Mouse (Mus musculus): ENCODE measurements around the gene Taf15.

Taf15 gene

DNA sequence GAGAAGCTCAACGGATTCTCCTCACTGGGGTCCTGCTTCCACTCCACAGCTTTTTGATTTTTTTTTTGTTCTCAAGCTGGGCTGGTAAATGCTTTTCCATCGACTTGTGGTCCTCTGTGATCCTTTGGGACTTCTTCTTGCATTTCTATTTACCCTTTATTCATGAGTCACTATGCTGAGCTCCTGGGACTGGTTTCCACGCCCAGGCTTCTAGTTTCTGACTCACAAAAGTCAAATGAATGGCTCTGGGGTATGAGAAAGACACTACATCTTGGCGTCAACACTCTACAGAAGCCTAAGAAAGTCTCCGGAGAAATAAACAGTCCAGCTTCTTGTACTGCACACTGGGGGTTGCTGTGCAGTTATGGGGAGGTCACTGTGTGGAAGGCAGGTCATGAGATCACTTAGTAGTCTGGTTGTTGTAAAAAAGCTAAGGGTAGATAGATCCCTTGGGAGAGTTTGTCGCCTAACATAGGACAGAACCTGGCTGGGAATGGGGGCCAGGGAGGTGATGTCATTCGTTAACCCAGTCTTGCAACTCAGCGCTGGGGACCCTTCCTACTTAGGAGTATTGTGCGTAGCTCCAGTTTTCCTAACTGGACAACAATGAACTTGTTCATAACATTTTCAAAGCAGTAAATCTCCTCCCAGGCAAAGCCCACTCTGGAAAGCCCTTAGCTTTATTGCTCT, 14.8 kb upstream of the Taf15 start:
- no peak for DNase-seq (ENCODE audit: low spot score)

DNA sequence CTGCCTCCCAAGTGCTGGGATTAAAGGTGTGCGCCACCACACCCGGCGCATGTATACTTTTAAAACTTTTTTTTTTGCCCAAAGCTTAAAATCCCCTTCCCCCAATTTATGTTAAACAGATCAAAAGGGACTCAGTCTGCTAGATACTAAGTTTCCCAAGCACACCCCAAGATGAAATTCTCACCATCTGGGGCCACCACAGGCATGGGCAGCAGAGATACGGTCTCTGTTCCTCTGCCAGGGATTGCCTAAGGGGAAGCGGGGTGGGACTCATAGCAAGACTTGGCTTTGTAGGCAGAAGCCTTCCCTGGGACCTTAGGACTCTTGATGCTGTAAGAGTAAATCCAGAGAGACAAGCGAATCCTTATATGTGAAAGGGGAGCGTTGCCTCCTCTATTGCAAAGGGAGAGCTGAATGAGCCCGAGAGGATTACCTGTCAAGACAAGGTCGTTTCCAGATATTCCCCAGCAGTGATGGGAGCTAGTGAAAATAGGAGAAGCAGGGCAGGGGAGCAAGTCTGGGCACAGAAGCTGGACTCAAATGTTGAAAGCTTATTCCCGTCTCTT, 11.3 kb upstream of the Taf15 start:
- peak; percentile 21 for DNase-seq (ENCODE audit: low spot score)

DNA sequence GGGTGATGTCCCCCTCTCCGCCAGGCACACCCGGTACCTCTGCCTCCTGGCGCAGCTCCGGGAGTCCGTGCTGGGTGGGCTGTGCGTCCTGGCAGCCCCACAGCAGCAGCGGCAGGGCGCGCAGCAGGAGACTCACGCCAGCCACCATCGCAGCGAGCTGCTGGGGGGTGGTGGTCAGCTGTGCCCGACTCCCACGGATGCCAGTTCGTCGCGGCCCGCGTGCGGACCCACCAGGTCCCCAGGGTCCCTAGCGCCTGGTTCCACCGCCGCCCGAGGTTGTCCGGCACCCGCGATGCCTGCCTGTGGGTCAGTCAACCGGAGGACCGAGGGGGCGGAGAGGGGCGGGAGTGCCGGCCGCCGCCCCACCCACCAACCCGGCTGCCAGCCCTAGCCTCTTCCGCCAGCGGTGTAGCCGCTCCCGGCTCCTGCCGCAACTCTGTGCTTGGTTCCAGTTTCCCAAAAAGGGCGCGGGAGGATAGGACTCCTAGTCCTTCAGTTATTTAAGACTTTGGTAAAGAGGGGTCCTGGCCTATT, 10.1 kb upstream of the Taf15 start, which contains the start of gene Mmp28:
Gene Mmp28 (minus strand): TSS at position 361 of the 534 bp plus-strand sequence.
- DNase-seq (ENCODE audit: low spot score) = peak; percentile 69

- no peak for DNase-seq (ENCODE audit: low spot score)
Measured at GRCm38 (mm10) chr11:83465976-83466375, 6.9 kb upstream of the Taf15 start.

- DNase-seq (ENCODE audit: low spot score) = peak; percentile 70
Measured at GRCm38 (mm10) chr11:83467120-83467652, 5.7 kb upstream of the Taf15 start.

GRCm38 (mm10) chr11:83468765-83469164, 4.1 kb upstream of the Taf15 start:
- DNase-seq (ENCODE audit: low spot score) = no peak

- no peak for DNase-seq (ENCODE audit: low spot score)
Measured at GRCm38 (mm10) chr11:83471766-83472165, 1.1 kb upstream of the Taf15 start.

DNA sequence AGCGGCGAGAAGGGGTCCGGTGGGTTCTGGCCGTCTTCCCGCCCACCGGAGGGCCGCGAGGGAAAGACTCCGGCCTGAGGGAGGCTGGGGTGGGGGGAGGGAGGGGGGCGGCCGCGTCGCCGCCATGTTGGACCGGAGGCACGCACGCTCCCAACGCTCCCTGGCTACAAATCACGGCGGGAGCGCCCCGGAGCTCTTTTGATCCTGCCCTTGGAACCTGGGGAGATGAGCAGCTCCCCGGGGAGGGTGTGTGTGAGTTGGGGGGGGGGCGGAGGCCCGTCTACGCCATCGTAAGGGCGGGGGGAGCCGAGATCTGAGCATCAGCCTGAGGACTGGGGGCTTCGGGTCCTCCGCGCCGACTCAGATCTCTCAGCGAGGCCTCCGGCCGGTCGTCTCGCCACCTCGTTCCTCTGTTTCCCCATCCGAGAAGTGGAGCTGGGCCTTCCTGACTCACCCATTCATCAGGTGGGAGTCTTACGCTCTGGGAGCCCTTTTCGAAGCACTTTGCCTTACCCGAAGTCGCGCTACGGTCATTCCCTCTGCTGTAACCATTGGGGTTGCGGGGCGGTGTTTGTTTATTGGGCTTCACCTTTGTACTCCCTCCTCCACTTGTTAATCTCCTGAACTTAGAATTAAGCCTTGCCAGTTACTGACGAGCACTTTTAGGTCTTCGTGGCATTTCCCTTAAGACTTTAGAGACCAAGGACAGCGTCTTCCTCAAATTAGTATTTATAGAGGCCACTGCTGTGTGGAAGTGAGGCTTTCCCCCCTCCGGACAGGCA, 540 bp downstream of the Taf15 start:
- no peak for DNase-seq (ENCODE audit: low spot score)

DNA sequence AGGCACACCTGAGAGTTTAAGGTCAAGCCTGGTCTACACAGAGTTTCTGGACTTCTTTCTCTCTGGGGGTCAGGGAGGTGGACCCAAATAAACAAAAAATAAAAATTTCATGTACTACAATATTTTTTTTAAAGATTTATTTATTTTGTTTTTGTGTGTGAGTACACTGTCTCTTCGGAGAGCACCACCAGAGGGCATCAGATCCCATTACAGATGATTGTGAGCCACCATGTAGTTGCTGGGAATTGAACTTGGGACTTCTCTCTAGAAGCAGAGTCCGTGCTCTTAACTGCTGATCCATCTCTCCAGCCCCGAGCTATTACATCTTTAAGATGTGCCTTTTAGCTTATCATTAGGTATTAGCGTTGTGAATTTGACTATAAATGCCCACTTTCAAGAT, 18.6 kb downstream of the Taf15 start:
- DNase-seq (ENCODE audit: low spot score) = no peak

- no peak for DNase-seq (ENCODE audit: low spot score)
Measured at GRCm38 (mm10) chr11:83495571-83495970, 22.7 kb downstream of the Taf15 start.

GRCm38 (mm10) chr11:83504308-83504707, 31.4 kb downstream of the Taf15 start:
- no peak for DNase-seq (ENCODE audit: low spot score)

DNA sequence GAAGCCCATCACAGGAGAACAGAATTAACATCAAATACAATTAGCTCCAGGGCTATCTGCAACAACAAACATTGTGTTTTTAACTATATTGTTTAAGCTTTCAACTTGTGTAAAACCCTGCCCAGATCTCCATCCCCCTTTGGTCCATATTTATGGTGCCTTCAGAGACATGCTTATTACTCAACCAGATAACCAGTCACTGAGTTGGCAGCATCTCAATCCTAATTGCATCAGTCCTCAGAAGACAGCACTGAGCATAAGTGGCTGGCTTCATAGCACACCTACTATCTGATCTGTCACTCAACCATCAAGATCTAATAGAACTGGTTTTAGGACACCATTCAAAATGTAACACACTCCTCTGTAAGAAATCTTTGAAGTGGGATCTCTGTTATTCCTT, 36.6 kb downstream of the Taf15 start:
- DNase-seq (ENCODE audit: low spot score) = no peak

DNA sequence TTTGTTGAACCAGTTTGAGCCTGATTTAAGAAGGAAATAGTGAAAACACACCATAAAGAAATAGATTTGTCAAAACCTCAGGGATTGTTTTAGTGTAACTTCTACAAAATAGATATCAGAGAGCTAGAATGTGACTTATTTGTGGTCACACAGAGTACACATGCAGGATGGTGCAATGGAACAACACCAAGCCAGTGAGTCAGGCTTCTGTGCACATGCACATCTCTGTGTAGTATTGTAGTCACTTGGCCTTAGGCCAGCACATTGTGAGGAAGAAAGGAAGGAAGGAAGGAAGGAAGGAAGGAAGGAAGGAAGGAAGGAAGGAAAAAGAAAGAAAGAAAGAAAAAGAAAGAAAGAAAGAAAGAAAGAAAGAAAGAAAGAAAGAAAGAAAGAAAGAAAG, 44.3 kb downstream of the Taf15 start:
- DNase-seq (ENCODE audit: low spot score) = no peak

GRCm38 (mm10) chr11:83518371-83518770, 45.5 kb downstream of the Taf15 start:
- peak; percentile 15 for DNase-seq (ENCODE audit: low spot score)

- DNase-seq (ENCODE audit: low spot score) = no peak
Measured at GRCm38 (mm10) chr11:83522075-83522474, 49.2 kb downstream of the Taf15 start, which contains the start of gene Heatr9. Gene Heatr9, minus strand, starts transcription at chr11:83522175.

DNA sequence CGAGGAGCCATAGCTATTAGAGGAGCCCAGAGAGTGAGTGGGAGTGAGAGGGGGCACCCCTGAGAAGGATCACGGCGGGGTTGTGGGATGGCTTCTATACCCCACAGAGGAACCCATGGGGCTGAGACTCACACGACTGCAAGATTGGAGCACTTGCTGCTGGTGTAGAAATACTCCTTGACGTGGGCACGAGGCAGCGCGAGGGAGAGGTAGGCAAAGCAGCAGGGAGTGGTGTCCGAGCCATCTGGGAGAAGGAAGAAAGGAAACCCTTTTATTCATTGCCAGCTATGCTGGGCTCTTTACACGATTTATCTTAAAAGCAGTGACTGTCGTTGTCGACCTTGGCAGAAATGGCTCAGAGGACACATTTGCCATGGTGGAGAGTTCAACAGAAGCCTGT, 56.1 kb downstream of the Taf15 start:
- DNase-seq (ENCODE audit: low spot score) = no peak

GRCm38 (mm10) chr11:83530360-83530759, 57.5 kb downstream of the Taf15 start, which contains the start of gene Ccl5:
Gene Ccl5, minus strand, starts transcription at chr11:83530518.
- no peak for DNase-seq (ENCODE audit: low spot score)

DNA sequence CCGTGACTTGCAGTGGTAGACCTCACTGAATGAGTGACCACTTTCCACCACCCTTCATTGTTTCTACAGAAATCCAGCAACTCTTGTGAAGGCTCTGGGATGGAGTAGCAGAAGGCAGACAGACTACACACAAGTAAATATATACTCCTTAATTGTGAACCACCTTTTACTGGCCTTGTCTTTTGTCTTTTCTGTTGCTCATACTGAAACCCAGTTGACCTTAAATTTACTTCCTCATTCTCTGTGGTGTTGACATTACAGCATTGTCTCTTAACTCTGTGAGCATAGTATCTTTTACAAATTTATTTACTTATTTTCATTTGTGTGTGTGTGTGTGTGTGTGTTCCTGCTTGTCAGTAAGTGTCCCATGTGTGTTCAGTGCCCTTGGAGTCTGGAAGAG, 60.3 kb downstream of the Taf15 start:
- no peak for DNase-seq (ENCODE audit: low spot score)

GRCm38 (mm10) chr11:83534143-83534542, 61.3 kb downstream of the Taf15 start:
- DNase-seq (ENCODE audit: low spot score) = no peak

DNA sequence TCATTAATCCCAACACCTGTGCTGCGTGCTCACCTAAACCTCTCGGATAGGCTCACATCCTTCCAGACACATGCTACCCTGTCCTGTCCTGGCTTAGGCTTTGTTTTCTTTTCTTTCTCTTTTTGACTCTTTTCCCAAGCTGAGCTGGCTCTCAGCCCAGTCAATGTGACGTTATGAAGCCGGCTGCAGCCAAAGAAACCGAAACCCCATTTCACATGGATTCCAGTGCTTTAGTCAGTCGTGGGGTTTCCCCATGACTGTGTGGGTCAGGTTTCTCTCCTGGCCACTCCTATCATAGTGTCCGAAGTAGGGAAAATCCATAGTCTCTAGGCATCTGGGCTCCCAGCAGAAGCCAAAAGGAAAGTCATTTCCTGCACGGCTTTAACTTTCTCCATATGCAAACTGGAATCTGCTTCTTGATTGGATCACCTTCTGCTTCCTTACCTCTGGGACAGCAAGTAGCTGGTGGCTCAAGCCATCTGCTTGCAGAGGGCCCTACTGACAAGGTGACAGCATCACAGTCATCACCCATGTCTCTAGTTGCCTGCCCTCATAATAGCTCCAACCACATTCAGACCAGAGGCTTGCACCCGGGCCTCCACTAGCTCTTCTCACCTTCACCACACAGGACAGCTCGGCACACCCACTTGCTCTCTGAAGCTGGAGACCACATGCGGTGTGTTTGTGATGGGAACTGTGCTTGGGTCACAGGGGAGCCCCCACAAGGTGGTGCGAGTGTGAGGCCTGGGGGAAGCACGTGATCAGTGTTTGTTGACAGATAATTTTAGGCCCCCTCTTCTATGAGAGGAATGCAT, 61.9 kb downstream of the Taf15 start:
- peak; percentile 75 for DNase-seq (ENCODE audit: low spot score)

GRCm38 (mm10) chr11:83536831-83537230, 63.9 kb downstream of the Taf15 start:
- no peak for DNase-seq (ENCODE audit: low spot score)
